Mouse (Mus musculus): ENCODE data around the gene Mapt. TPM values are rescaled to one million over a fixed set of nuclear protein-coding genes. Genes with fewer than 3 reads are reported as not detected.
A peak's percentile ranks its signal among the peaks of the same experiment; 100 is the strongest.

The Mapt gene
- polyA plus RNA-seq, 1 experiment: 1.4 TPM

DNA sequence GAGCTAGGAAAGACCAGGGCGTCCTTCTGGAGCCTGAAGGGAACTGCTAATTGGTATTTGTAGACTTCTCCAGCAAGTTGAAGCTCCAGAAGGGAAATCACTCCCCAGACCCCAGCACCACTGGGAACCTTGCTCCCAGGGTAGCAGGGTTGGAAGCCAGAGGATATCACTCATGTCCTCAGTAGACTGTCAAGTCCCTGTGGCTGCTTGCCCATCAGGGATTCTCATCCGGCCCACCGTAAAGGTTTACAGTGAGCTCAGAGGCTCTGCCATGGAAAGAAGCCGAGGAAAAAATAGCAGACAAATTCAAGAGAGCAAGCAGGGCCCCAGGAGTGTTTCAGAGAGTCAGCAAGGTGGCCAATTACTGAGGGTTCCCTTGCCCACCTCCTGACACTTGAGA, 47.9 kb downstream of the Mapt start:
- WGBS: 89% methylated on average over 4 of the region's 4 CpGs
- TF ChIP-seq CTCF (IDR thresholded peaks at IDR 0.05; ENCODE audit: borderline replicate concordance, control insufficient read depth, extremely low read depth, insufficient read depth, low read length, poor library complexity) (no peak), POLR2A (IDR thresholded peaks at IDR 0.05; ENCODE audit: control insufficient read depth, extremely low read depth, insufficient read depth, low read length, poor library complexity) (no peak)
- H3K27me3 ChIP-seq (ENCODE audit: control insufficient read depth, insufficient read depth, low read length): no peaks in the 10 kb centered on the region
- no peaks in the 10 kb centered on the region for H3K4me1 ChIP-seq (replicated peaks; ENCODE audit: control insufficient read depth, insufficient read depth, low read length)
- no peaks in the 10 kb centered on the region for H3K36me3 ChIP-seq (ENCODE audit: control insufficient read depth, insufficient read depth, low read length)
- H3K4me3 ChIP-seq (ENCODE audit: control insufficient read depth, insufficient read depth, low read length): no peak overlapping the region
- H3K27ac ChIP-seq (ENCODE audit: control insufficient read depth, insufficient read depth, low read length): no peak overlapping the region
- no peak for DNase-seq

- TF ChIP-seq CTCF (IDR thresholded peaks at IDR 0.05; ENCODE audit: borderline replicate concordance, control insufficient read depth, extremely low read depth, insufficient read depth, low read length, poor library complexity) (no peak), POLR2A (IDR thresholded peaks at IDR 0.05; ENCODE audit: control insufficient read depth, extremely low read depth, insufficient read depth, low read length, poor library complexity) (no peak)
- no peak overlapping the region for H3K4me3 ChIP-seq (ENCODE audit: control insufficient read depth, insufficient read depth, low read length)
- H3K36me3 ChIP-seq (ENCODE audit: control insufficient read depth, insufficient read depth, low read length): no peaks in the 10 kb centered on the region
- H3K4me1 ChIP-seq (replicated peaks; ENCODE audit: control insufficient read depth, insufficient read depth, low read length): no peaks in the 10 kb centered on the region
- no peaks in the 10 kb centered on the region for H3K27me3 ChIP-seq (ENCODE audit: control insufficient read depth, insufficient read depth, low read length)
- no peak for DNase-seq
- 43% methylated on average over 3 of the region's 3 CpGs for WGBS
- H3K27ac ChIP-seq (ENCODE audit: control insufficient read depth, insufficient read depth, low read length): no peak overlapping the region
These were observed 48.3 kb downstream of the Mapt start for GRCm38 (mm10) chr11:104279538-104279937.

GRCm38 (mm10) chr11:104281501-104281900, 50.3 kb downstream of the Mapt start:
- TF ChIP-seq CTCF (IDR thresholded peaks at IDR 0.05; ENCODE audit: borderline replicate concordance, control insufficient read depth, extremely low read depth, insufficient read depth, low read length, poor library complexity): no peak
- TF ChIP-seq POLR2A (IDR thresholded peaks at IDR 0.05; ENCODE audit: control insufficient read depth, extremely low read depth, insufficient read depth, low read length, poor library complexity): no peak
- H3K4me3 ChIP-seq (ENCODE audit: control insufficient read depth, insufficient read depth, low read length): no peak overlapping the region
- H3K27ac ChIP-seq (ENCODE audit: control insufficient read depth, insufficient read depth, low read length): no peak overlapping the region
- no peak for DNase-seq
- no peaks in the 10 kb centered on the region for H3K4me1 ChIP-seq (replicated peaks; ENCODE audit: control insufficient read depth, insufficient read depth, low read length)
- 90% methylated on average over 5 of the region's 5 CpGs for WGBS
- H3K36me3 ChIP-seq (ENCODE audit: control insufficient read depth, insufficient read depth, low read length): no peaks in the 10 kb centered on the region
- H3K27me3 ChIP-seq (ENCODE audit: control insufficient read depth, insufficient read depth, low read length): no peaks in the 10 kb centered on the region

DNA sequence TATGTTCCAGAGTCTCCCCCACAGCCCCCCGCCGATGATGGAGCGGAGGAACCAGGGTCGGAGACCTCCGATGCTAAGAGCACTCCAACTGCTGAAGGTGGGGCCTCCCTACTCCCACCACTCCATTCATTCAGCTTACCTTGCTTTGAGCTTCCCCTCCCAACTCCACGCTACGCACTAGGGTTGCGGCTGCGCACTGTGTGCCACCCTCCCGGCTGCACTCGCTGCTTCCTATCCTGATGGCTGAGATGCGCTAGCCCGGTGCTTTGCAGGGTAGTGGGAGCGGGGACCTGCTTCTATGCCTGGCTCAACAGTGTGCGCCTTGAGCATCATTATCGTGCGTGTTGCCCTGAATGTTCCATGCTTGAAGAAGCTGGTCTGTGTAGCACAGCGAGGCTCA, 55.9 kb downstream of the Mapt start:
- 97% methylated on average over 18 of the region's 18 CpGs for WGBS
- Histone ChIP-seq H3K27ac (ENCODE audit: control insufficient read depth, insufficient read depth, low read length) (no peak overlapping the region), H3K4me1 (replicated peaks; ENCODE audit: control insufficient read depth, insufficient read depth, low read length) (peaks cover 6% of the 10 kb centered on the region), H3K36me3 (ENCODE audit: control insufficient read depth, insufficient read depth, low read length) (no peaks in the 10 kb centered on the region), H3K4me3 (ENCODE audit: control insufficient read depth, insufficient read depth, low read length) (no peak overlapping the region), H3K27me3 (ENCODE audit: control insufficient read depth, insufficient read depth, low read length) (no peaks in the 10 kb centered on the region)
- TF ChIP-seq CTCF (IDR thresholded peaks at IDR 0.05; ENCODE audit: borderline replicate concordance, control insufficient read depth, extremely low read depth, insufficient read depth, low read length, poor library complexity) (no peak), POLR2A (IDR thresholded peaks at IDR 0.05; ENCODE audit: control insufficient read depth, extremely low read depth, insufficient read depth, low read length, poor library complexity) (no peak)
- no peak for DNase-seq

DNA sequence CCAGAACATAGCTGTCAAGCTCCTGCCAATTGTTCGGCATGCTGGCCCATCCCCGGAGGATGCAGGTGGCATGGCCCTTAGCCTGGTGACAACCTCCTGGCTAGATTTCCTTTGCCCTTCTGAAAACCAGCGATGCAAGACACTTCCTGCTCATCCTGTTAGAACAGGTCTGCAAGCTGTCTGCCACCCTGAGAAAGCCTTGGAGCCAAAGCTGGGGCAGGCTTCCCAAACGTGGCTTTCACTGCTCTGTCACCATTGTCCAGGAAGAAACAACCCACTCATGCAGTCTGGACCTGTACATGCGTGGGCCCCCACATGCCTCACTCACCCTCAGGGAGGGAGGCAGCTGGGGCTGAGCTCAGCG, 57.6 kb downstream of the Mapt start:
- Histone ChIP-seq H3K27me3 (ENCODE audit: control insufficient read depth, insufficient read depth, low read length) (no peaks in the 10 kb centered on the region), H3K36me3 (ENCODE audit: control insufficient read depth, insufficient read depth, low read length) (no peaks in the 10 kb centered on the region), H3K4me1 (replicated peaks; ENCODE audit: control insufficient read depth, insufficient read depth, low read length) (peaks cover 6% of the 10 kb centered on the region), H3K4me3 (ENCODE audit: control insufficient read depth, insufficient read depth, low read length) (no peak overlapping the region), H3K27ac (ENCODE audit: control insufficient read depth, insufficient read depth, low read length) (no peak overlapping the region)
- DNase-seq: no peak
- TF ChIP-seq POLR2A (IDR thresholded peaks at IDR 0.05; ENCODE audit: control insufficient read depth, extremely low read depth, insufficient read depth, low read length, poor library complexity): no peak
- TF ChIP-seq CTCF (IDR thresholded peaks at IDR 0.05; ENCODE audit: borderline replicate concordance, control insufficient read depth, extremely low read depth, insufficient read depth, low read length, poor library complexity): no peak
- WGBS: 77% methylated on average over 6 of the region's 6 CpGs

- Histone ChIP-seq H3K4me1 (replicated peaks; ENCODE audit: control insufficient read depth, insufficient read depth, low read length) (peaks cover 6% of the 10 kb centered on the region), H3K27me3 (ENCODE audit: control insufficient read depth, insufficient read depth, low read length) (no peaks in the 10 kb centered on the region), H3K36me3 (ENCODE audit: control insufficient read depth, insufficient read depth, low read length) (no peaks in the 10 kb centered on the region), H3K27ac (ENCODE audit: control insufficient read depth, insufficient read depth, low read length) (peak overlapping the region; percentile 31; the same call in 1 of the 2 replicates), H3K4me3 (ENCODE audit: control insufficient read depth, insufficient read depth, low read length) (no peak overlapping the region)
- WGBS: 48% methylated on average over 13 of the region's 13 CpGs
- DNase-seq: peak; percentile 50
- TF ChIP-seq POLR2A (IDR thresholded peaks at IDR 0.05; ENCODE audit: control insufficient read depth, extremely low read depth, insufficient read depth, low read length, poor library complexity) (no peak), CTCF (IDR thresholded peaks at IDR 0.05; ENCODE audit: borderline replicate concordance, control insufficient read depth, extremely low read depth, insufficient read depth, low read length, poor library complexity) (peak; percentile 80; the same call in 1 of the 2 replicates)
These were observed 58.2 kb downstream of the Mapt start for GRCm38 (mm10) chr11:104289199-104290031.

Data from thymus, adult 2 months (tissue).